Mouse (Mus musculus): ENCODE data around the gene Crip1. TPM values are rescaled to one million over a fixed set of nuclear protein-coding genes. Genes with fewer than 3 reads are reported as not detected.

The Crip1 gene
- polyA plus RNA-seq, 1 experiment: 79.5 TPM

DNA sequence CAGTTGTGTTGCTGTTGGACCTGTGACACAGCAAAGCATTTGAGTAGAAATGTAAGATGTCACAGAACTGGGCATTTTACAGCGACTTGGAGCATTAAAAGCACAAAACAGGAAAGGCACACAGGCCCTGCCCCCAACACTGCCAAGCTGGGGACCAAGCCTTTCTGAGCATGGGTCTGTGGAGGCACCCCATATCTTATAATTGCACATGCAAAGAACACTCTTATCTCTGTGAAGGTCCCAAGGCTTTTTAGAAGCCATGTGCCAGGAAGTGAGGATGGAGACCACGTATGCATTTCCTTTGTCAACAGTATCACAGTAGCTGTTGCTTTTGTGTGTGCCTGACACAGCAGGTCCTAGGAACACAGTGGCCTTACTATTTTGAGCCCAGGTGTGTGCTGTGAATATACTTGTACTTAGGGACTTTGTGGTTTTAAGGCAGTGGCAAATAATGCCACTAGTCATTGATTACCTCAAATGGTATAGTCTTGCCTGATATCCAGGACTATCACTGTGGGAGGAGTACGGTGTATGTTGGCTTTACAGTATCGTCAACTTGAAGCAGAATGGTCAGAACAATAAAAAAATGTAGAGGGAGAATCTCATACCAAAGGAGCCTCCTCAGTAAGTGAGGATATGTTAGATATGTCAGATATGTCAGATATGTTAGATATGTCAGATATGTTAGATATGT is 38.5 kb upstream of the Crip1 start:
- Histone ChIP-seq H3K9ac (ENCODE audit: low read depth, poor library complexity, severe bottlenecking) (no peak overlapping the region), H3K27ac (ENCODE audit: insufficient read depth, low read length) (no peak overlapping the region), H3K9me3 (replicated peaks; ENCODE audit: control insufficient read depth, insufficient read depth, low read length, poor library complexity, severe bottlenecking) (no peaks in the 10 kb centered on the region), H3K36me3 (ENCODE audit: control insufficient read depth, insufficient read depth, low read length, poor library complexity, severe bottlenecking) (no peaks in the 10 kb centered on the region), H3K4me3 (ENCODE audit: low read depth, low read length) (no peak overlapping the region), H3K4me1 (ENCODE audit: control insufficient read depth, insufficient read depth, low read length) (peaks cover 4% of the 10 kb centered on the region), H3K27me3 (ENCODE audit: control insufficient read depth, insufficient read depth, low read length, poor library complexity, severe bottlenecking) (no peaks in the 10 kb centered on the region)
- TF ChIP-seq CTCF (IDR thresholded peaks at IDR 0.05; ENCODE audit: low read depth, low read length): no peak
- TF ChIP-seq POLR2A (IDR thresholded peaks at IDR 0.05; ENCODE audit: insufficient read depth, low read length): no peak
- no peak for TF ChIP-seq EP300 (IDR thresholded peaks at IDR 0.05; ENCODE audit: insufficient read depth, low read depth, low read length)

DNA sequence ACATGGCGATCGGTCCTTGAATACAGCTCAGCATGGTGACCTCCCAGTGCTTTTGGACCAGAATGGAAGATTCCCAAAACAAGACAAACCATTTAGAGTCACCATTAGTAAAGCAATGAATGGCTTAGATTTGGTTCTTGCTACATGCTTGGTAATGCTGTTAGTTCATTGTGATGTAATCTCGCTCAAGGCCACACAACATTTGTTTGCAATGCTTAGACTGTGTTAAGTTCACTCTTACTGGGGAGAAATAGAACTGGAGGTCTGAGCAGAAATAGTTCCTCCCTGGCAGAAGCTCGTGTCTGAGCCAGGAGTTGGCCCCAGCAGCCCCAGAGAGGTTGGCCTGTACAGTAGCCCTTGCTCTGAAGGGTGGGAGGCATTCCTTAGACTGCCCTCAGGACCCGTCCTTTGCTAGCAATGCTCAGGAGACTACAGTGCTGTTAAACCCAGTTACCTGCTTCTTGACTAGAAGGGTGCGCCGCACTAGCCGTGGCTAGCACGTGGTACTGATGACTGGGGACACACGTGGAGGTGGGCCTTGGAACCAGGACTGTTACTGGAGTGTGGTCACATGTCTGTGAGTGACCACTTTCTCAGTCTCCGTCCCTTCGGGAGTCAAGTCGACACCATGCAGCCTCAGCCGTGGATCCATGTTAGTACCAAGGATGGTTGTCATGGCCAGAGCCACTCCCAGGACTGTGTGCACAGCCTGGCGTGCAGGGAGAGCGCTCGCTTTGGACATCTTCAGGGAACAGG is 37.4 kb upstream of the Crip1 start:
- Histone ChIP-seq H3K9ac (ENCODE audit: low read depth, poor library complexity, severe bottlenecking) (no peak overlapping the region), H3K36me3 (ENCODE audit: control insufficient read depth, insufficient read depth, low read length, poor library complexity, severe bottlenecking) (no peaks in the 10 kb centered on the region), H3K9me3 (replicated peaks; ENCODE audit: control insufficient read depth, insufficient read depth, low read length, poor library complexity, severe bottlenecking) (no peaks in the 10 kb centered on the region), H3K27me3 (ENCODE audit: control insufficient read depth, insufficient read depth, low read length, poor library complexity, severe bottlenecking) (no peaks in the 10 kb centered on the region), H3K4me3 (ENCODE audit: low read depth, low read length) (no peak overlapping the region), H3K27ac (ENCODE audit: insufficient read depth, low read length) (no peak overlapping the region), H3K4me1 (ENCODE audit: control insufficient read depth, insufficient read depth, low read length) (peaks cover 7% of the 10 kb centered on the region)
- TF ChIP-seq EP300 (IDR thresholded peaks at IDR 0.05; ENCODE audit: insufficient read depth, low read depth, low read length) (no peak), CTCF (IDR thresholded peaks at IDR 0.05; ENCODE audit: low read depth, low read length) (no peak), POLR2A (IDR thresholded peaks at IDR 0.05; ENCODE audit: insufficient read depth, low read length) (no peak)

- no peaks in the 10 kb centered on the region for H3K36me3 ChIP-seq (ENCODE audit: control insufficient read depth, insufficient read depth, low read length, poor library complexity, severe bottlenecking)
- H3K4me3 ChIP-seq (ENCODE audit: low read depth, low read length): no peak overlapping the region
- no peak overlapping the region for H3K9ac ChIP-seq (ENCODE audit: low read depth, poor library complexity, severe bottlenecking)
- H3K27ac ChIP-seq (ENCODE audit: insufficient read depth, low read length): no peak overlapping the region
- H3K4me1 ChIP-seq (ENCODE audit: control insufficient read depth, insufficient read depth, low read length): peaks cover 11% of the 10 kb centered on the region
- TF ChIP-seq POLR2A (IDR thresholded peaks at IDR 0.05; ENCODE audit: insufficient read depth, low read length): no peak
- no peak for TF ChIP-seq EP300 (IDR thresholded peaks at IDR 0.05; ENCODE audit: insufficient read depth, low read depth, low read length)
- no peak for TF ChIP-seq CTCF (IDR thresholded peaks at IDR 0.05; ENCODE audit: low read depth, low read length)
- H3K27me3 ChIP-seq (ENCODE audit: control insufficient read depth, insufficient read depth, low read length, poor library complexity, severe bottlenecking): no peaks in the 10 kb centered on the region
- H3K9me3 ChIP-seq (replicated peaks; ENCODE audit: control insufficient read depth, insufficient read depth, low read length, poor library complexity, severe bottlenecking): no peaks in the 10 kb centered on the region
Observed at GRCm38 (mm10) chr12:113109801-113110200, 36.3 kb upstream of the Crip1 start.

DNA sequence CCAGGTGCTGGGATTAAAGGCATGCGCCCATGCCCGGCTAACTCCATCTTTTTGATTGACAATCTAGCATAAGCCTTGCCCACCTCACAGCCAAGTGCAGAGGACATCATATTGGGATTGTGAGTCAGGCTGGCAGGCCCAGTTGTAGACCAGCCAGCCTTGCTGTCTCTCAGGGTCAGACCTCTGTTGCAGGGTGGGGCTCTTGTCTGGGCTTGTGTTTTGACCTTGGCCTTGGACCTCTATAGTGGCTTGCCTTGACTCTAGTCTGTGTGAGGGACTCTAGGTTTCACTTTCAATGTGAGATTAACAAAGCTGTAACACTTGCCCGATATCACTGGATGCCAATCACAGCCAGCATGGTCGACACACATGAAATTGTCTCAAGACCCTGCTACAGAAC is 32.0 kb upstream of the Crip1 start:
- Histone ChIP-seq H3K27me3 (ENCODE audit: control insufficient read depth, insufficient read depth, low read length, poor library complexity, severe bottlenecking) (no peaks in the 10 kb centered on the region), H3K4me3 (ENCODE audit: low read depth, low read length) (no peak overlapping the region), H3K4me1 (ENCODE audit: control insufficient read depth, insufficient read depth, low read length) (peaks cover 11% of the 10 kb centered on the region), H3K9me3 (replicated peaks; ENCODE audit: control insufficient read depth, insufficient read depth, low read length, poor library complexity, severe bottlenecking) (no peaks in the 10 kb centered on the region), H3K27ac (ENCODE audit: insufficient read depth, low read length) (peak overlapping the region; percentile 83), H3K9ac (ENCODE audit: low read depth, poor library complexity, severe bottlenecking) (no peak overlapping the region), H3K36me3 (ENCODE audit: control insufficient read depth, insufficient read depth, low read length, poor library complexity, severe bottlenecking) (peaks cover 3% of the 10 kb centered on the region; the same call in 1 of the 2 replicates)
- TF ChIP-seq EP300 (IDR thresholded peaks at IDR 0.05; ENCODE audit: insufficient read depth, low read depth, low read length) (peak; percentile 39; the same call in 1 of the 2 replicates), CTCF (IDR thresholded peaks at IDR 0.05; ENCODE audit: low read depth, low read length) (no peak), POLR2A (IDR thresholded peaks at IDR 0.05; ENCODE audit: insufficient read depth, low read length) (no peak)

GRCm38 (mm10) chr12:113114856-113115538 is 31.1 kb upstream of the Crip1 start:
- Histone ChIP-seq H3K4me3 (ENCODE audit: low read depth, low read length) (no peak overlapping the region), H3K9me3 (replicated peaks; ENCODE audit: control insufficient read depth, insufficient read depth, low read length, poor library complexity, severe bottlenecking) (no peaks in the 10 kb centered on the region), H3K9ac (ENCODE audit: low read depth, poor library complexity, severe bottlenecking) (no peak overlapping the region), H3K27me3 (ENCODE audit: control insufficient read depth, insufficient read depth, low read length, poor library complexity, severe bottlenecking) (no peaks in the 10 kb centered on the region), H3K27ac (ENCODE audit: insufficient read depth, low read length) (peak overlapping the region; percentile 83), H3K4me1 (ENCODE audit: control insufficient read depth, insufficient read depth, low read length) (peaks cover 11% of the 10 kb centered on the region), H3K36me3 (ENCODE audit: control insufficient read depth, insufficient read depth, low read length, poor library complexity, severe bottlenecking) (peaks cover 3% of the 10 kb centered on the region; the same call in 1 of the 2 replicates)
- TF ChIP-seq EP300 (IDR thresholded peaks at IDR 0.05; ENCODE audit: insufficient read depth, low read depth, low read length) (peak; percentile 88), CTCF (IDR thresholded peaks at IDR 0.05; ENCODE audit: low read depth, low read length) (no peak)
